Mouse (Mus musculus) kidney, adult 18-20 months (tissue): Measurements from ENCODE around the gene Rnpepl1.
"Not testable (repeated sequence)": the region's sequence is repeated elsewhere in the genome, so short reads cannot be mapped to it uniquely, and the experiment has no call there.

Experiments
- DNase-seq: peaks from one replicate; pipeline ENCODE4 v3.0.0; 2021

The Rnpepl1 gene

DNA sequence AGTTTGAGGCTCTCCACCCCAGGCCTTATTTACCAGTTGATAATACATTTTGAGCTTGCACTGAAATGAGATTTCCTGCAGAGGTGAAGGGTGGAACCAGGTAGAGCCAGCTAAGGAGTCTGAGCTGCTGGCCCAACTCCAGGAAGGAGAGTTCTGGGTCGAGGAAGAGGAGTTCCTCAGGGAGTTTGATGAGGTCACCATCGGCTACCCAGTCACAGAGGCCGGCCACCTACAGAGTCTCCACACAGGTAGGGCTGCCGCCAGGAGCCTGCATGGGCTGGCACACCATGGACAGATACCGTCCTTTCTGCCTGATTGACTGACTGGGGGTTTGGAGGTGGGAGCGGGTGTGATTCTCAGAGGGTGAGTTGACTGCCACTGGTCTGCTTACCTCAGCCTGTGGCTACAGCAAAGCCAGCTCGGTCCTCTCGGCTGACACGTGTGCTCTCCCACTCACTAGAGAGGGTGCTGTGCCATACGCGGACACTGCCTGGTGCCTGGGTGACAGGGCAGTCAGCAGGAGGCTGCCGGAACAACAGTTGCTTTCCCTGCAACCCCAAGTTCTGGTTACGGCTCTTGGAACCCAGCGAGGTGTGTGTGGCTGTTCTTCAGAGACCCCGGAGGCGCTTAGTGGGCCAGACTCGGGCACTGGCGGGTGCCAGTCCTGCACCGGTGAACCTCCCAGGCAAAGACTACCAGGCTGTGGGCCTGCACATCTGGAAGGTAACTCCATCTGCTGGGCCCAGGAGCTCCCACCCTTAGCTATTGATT is 32.8 kb downstream of the Rnpepl1 start:
- no peak for DNase-seq

DNA sequence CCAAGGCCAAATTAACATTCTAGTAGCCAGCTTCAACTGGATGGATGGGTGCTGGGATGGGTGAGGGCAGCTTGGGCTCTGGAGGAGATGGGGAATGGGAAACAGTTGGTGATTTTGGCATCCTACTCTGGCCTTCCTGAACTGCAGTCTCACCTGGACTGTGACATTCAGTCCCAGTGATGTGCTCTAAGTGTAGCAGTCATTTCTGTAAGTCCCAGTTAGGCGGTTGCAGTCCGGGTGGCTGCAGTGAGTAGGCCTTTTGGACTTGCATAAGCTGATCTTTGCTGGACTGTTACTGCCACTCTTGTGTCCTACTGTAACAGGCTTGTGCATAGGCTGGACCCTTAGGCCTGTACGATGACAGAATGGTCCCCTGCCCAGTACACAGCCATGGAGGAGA is 37.4 kb downstream of the Rnpepl1 start:
- no peak for DNase-seq

DNA sequence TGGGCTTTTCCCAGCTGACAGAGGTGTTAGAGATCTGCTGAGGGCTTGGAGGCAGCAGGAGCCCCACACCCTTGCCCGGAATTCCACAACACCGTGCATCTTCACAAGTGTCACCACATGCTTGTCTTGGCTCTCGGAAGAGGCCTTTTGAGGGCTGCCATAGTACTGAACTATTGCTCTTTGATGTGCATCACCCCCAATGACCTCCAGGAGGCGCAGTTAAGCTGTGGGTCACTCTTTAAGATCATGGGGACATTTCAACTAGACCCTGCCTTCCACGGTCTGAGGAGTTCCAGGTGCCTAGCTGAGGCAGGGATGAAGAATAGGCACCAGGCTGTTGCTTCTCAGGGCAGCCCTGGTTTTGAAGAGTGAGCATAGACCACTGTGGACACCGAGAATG is 38.8 kb downstream of the Rnpepl1 start:
- no peak for DNase-seq

DNA sequence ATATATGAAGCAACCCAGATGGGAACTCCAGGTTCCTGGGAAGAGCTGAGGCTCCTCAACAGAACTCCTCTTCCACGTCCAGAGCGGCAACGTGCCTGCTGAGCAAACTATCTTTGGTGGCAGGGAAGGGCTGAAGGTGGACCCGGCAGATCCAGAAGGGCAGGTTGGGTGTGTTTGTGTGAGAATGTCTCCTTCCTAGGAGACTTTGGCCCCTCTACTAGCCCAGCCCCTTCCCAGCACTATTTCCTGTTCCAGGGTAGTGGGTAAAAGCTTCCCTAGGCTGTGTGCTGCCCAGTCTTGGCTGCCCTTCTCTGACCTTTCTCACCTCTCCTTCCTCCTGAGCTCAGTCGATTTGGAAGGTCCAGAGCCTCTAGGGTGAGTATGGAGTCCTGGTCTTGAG is 40.0 kb downstream of the Rnpepl1 start, which contains the start of gene Gpr35:
Gene Gpr35 (plus strand): TSS at position 259 of the 400 bp plus-strand sequence.
- no peak for DNase-seq

DNA sequence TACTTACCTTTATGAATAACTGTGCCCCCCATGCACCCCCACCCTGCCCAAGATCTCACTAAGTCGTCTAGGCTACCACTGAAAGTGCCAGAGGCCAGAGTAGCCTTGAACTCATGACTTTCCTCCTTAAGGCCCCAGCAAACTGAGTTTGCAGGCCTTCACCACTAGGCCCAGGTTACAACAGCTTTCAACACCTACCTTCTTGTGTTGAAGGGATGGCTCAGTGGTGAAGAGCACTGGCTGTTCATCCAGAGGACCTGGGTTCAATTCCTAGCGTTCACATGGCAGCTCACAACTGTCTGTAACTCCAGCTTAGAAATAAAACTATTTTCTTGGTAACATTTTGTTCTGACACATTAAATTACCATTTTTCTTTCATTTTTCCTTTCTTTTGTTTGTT is 43.1 kb downstream of the Rnpepl1 start:
- DNase-seq: no peak

DNA sequence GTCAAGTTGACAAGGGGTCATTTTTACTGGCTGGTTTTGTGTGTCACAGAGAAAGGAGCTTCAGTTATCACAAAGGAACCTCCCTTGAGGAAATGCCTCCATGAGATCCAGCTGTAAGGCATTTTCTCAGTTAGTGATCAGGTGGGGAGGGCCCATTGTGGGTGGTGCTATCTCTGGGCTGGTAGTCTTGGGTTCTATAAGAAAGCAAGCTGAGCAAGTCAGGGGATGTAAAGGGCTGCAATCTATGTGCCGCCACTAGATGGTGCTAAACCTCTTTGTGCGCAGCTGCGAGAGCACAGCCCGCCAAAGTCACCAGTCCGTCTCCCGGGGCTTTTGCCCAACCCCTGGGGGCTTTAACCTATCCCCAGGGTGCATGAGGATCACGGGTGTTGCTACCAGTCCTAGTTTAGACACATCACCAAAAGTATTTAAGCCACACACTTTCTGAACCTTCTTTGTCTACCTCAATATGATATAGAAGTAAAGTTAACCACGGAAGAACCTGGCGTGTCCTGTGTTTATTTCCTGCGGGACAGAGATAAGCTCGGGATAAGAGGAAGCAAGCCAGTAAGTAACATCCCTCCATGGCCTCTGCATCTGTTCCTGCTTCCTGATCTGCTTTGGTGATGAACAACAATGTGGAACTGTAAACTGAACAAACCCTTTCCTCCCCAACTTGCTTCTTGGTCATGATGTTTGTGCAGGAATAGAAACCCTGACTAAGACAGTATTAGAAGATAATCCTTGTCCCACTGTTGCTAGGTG is 46.2 kb downstream of the Rnpepl1 start:
- peak; percentile 83 for DNase-seq

DNA sequence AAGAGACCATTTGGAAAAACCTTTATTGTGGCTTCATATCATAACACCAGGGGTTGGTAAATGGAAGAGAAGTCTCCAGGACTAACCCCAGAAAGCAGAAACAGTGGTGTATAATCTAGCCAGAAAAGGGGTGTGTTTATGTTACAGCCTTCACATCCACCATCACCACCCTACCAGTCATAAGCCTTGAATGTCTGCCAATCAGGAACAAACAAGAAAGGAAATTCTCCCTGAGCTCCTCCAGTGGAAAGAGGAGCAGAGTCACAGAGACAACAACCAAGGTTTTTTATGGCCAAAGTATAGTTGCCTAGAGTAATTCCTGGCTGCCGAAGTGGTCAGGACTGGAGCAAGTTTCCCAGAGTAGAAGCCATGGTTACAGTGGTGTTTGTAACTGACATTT is 48.4 kb downstream of the Rnpepl1 start:
- DNase-seq: no peak

DNA sequence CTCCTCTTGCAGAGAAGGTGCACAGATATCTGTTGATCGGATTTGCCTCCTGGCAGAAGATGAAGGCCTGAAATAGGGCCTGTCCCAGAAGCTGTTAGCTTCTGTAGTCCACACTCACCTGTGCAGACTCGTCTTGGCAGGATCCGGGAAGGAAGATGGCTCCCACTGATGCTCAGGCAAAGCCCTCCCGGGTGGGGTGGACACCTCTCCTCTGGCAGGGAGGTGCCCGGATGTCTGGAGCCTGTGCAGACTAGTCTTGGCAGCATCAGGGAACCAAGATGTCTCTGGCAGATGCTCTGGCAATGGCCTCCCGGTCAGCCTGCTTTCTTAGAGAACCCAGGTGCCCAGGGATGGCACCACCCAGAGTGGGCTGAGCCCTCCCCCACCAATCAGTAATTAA is 60.2 kb downstream of the Rnpepl1 start:
- DNase-seq: not testable (repeated sequence)

DNA sequence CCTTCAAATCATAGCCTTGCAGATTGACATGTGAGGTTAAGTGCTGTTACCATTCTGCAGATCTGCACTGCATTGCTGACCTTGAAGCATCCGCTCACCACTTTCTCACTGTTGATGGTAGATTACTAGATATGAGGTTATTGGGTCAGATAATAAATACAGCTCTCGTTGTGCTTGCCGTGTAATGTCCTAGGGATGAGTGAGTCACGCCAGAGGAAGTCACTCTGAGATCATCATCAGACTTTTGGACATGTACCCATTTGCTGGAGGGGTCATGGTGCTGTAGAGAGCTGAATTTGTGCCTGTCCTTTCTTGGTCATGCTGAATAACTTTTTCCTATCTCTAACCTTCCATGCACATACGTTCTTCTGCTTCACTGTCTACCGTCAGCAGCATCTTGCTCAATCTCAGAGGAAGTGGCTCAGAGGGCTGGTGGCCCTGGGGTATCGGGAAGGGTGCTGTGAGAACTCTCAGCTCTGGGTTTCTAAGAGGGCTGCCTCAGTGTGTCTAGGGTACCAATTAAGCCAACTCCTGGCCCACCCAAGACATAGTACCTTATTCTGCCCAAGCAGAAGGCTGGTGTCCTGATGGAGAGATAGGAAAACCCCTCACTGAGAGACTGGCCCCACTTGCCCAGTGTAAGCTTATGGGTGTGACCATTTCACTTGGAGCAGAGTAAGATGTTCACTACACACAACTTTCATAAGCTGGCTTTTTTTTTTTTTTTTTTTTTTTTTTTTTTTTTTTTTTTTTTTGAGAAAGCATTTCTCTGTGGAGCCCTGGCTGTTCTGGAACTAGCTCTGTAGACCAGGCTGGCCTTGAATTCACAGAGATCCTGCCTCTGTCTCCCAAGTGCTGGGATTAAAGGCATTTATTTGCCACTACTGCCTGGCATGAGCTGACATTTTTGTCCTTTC is 61.6 kb downstream of the Rnpepl1 start:
- no peak for DNase-seq

DNA sequence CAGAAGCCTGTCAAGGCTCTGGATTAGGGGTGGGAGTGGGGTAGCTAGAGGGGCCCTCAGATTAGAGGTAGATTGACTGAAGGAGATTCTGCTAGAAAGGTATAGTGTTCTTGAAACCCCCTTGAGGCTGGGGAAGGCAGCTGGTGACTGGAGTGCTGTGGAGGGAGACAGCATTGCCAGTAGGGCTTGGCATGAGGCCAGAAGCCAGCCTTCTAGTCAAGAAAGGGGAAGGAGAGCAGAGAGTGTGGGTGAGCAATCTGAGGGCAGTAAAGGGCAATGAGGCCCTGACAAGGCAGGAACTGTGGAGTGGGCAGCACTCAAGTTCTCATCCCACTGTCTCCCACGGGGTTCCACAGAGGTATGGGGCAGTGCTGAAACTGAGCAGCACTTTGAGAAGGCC is 62.3 kb downstream of the Rnpepl1 start:
- no peak for DNase-seq
